Mouse (Mus musculus) spleen, adult 2 months (tissue): Measurements from ENCODE around the gene Tspan14.

Source experiments
- CTCF ChIP-seq: fragments of 200-500 bp; IDR thresholded peaks from 2 replicates; pipeline ENCODE4 v1.5.1; 2011; ENCODE audit warnings: mild to moderate bottlenecking, inconsistent platforms; ENCODE audit not compliant: insufficient read depth, insufficient read length, insufficient replicate concordance; ENCODE audit errors: extremely low read depth
- POLR2A ChIP-seq: fragments of 200-500 bp; IDR thresholded peaks from 2 replicates; pipeline ENCODE4 v1.6.1; 2011; ENCODE audit warnings: low read depth, low read length, inconsistent platforms

DNA sequence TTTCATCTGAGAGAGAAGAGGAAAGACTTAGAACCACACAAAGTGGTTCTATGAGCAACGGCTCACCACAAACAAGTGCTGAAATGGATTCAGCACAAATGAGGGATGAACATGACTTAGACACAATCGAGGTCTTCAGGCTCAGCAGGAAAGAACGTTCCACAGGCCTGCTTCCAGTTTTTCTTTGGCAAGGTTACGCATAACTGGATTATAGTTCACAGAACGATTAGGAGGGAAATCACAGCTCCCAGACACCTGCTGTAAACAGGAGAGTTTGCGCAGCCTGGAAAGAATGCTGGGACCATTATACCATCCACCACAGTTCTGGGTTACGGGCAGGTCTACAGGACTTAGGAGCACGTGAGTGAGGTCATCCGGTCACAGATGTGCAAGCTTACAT lies 39.1 kb upstream of the Tspan14 start:
- TF ChIP-seq POLR2A = no peak
- TF ChIP-seq CTCF = no peak
